Mouse (Mus musculus): ENCODE measurements around the gene Dnah1. TPM values are rescaled to one million over a fixed set of nuclear protein-coding genes. Genes with fewer than 3 reads are reported as not detected.

Dnah1 gene
- polyA plus RNA-seq, 1 experiment from 2014 or later, result 0.15 TPM

DNA sequence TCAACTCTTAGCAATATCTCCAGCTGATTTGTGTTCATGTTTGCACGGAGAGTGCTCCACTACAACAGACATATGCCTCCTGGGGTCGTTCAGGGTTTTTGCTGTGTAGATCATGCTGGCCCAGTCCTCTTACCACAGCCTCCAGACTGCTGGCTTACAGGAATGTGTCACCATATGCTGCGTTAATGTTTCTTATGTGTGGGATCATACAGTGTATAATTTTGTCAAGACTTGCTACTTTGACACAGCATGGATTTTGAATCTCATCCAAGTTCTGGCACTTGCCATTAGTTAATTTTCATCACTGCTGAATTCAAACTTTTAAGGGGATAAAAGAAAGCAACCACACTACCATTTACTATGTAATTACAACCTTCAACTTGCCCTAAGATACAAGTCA is 12.1 kb upstream of the Dnah1 start:
- no peak for DNase-seq
- Histone ChIP-seq H3K27ac (no peak overlapping the region), H3K9me3 (replicated peaks) (no peaks in the 10 kb centered on the region), H3K9ac (peak overlapping the region; percentile 67), H3K27me3 (peaks cover 4% of the 10 kb centered on the region), H3K4me2 (peak overlapping the region; percentile 75), H3K36me3 (peaks cover 3% of the 10 kb centered on the region), H3K4me3 (replicated peaks) (peak overlapping the region; percentile 84), H3K4me1 (replicated peaks) (peaks cover 26% of the 10 kb centered on the region)
- WGBS (ENCODE audit: insufficient replicate concordance), result 46% methylated on average over 3 of the region's 3 CpGs
- no peak for ATAC-seq (ENCODE audit: low read depth)

DNA sequence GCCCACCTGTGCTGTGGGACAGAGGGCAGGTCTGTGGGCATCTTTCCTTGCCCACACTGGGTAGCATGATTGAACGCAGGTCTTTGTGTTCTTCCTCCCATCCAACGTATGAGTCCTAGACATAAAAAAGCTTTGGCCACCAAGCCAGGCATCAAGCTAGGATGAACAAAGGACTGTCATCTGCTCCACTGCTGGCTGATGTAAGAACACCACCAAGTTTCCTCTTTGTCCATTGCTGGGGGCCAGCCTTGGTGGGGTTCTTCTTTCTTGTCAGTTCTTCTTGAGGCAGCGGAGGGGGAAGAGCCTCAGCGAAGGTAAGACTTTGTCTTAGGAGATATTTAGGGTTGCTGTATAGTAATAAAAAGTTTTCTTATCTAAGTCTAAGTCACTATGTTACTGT is 7.3 kb upstream of the Dnah1 start:
- H3K36me3 ChIP-seq, result no peaks in the 10 kb centered on the region
- H3K4me3 ChIP-seq (replicated peaks), result no peak overlapping the region
- no peak overlapping the region for H3K27ac ChIP-seq
- ATAC-seq (ENCODE audit: low read depth) (no peak), DNase-seq (no peak)
- H3K4me2 ChIP-seq, result no peak overlapping the region
- H3K27me3 ChIP-seq, result peaks cover 11% of the 10 kb centered on the region
- no peak overlapping the region for H3K9ac ChIP-seq
- WGBS (ENCODE audit: insufficient replicate concordance), result 52% methylated on average over 4 of the region's 4 CpGs
- H3K4me1 ChIP-seq (replicated peaks), result peaks cover 9% of the 10 kb centered on the region
- H3K9me3 ChIP-seq (replicated peaks), result no peaks in the 10 kb centered on the region

DNA sequence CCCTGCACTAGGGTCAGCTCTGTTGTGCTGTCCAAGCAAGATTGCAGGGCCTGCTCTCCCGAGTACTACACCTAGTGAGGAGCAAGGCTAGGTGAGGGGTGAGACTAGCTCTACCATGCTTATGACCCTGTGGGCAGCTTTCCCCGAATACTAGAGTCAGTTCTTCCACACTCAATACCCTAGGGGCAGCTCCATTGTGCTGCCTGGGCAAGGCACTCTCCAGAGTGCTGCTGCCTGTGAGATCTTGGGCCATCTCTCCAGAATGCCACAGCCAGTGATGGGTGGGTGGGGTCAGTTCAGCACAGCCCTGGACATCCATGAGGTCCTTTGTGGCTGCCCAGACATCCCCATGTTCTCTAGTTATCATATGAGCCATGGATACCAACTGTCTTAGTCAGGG is 6.0 kb upstream of the Dnah1 start:
- Histone ChIP-seq H3K4me1 (replicated peaks) (peaks cover 7% of the 10 kb centered on the region), H3K36me3 (no peaks in the 10 kb centered on the region), H3K4me2 (no peak overlapping the region), H3K9ac (no peak overlapping the region), H3K27me3 (peaks cover 11% of the 10 kb centered on the region), H3K27ac (no peak overlapping the region), H3K4me3 (replicated peaks) (no peak overlapping the region), H3K9me3 (replicated peaks) (no peaks in the 10 kb centered on the region)
- ATAC-seq (ENCODE audit: low read depth), result no peak
- no peak for DNase-seq
- 30% methylated on average over 2 of the region's 2 CpGs for WGBS (ENCODE audit: insufficient replicate concordance)

DNA sequence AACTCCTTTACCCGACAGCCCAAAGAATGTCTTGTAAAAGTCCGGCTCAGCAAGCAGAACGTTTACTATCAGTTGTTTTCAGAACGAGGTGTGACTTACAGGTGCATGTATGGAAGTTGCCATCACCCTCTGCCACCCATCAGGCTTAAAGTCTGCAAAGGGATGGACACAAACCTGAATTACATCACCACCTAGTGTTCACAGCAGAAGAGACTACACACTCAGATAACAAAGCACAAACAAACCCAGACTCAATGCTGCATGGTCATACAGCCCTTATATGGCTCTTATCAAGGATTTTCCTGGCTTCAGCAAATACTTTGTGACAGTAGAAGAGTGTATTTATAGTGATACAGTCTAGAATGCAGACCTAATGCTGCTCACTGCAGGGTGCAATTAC is 4.0 kb upstream of the Dnah1 start:
- WGBS (ENCODE audit: insufficient replicate concordance), result 63% methylated on average over 4 of the region's 4 CpGs
- Histone ChIP-seq H3K9me3 (replicated peaks) (no peaks in the 10 kb centered on the region), H3K27ac (no peak overlapping the region), H3K4me2 (no peak overlapping the region), H3K36me3 (no peaks in the 10 kb centered on the region), H3K9ac (no peak overlapping the region), H3K4me1 (replicated peaks) (peaks cover 23% of the 10 kb centered on the region), H3K4me3 (replicated peaks) (no peak overlapping the region), H3K27me3 (peaks cover 11% of the 10 kb centered on the region)
- peak; percentile 35; the same call in 1 of the 2 replicates for ATAC-seq (ENCODE audit: low read depth)
- no peak for DNase-seq

DNA sequence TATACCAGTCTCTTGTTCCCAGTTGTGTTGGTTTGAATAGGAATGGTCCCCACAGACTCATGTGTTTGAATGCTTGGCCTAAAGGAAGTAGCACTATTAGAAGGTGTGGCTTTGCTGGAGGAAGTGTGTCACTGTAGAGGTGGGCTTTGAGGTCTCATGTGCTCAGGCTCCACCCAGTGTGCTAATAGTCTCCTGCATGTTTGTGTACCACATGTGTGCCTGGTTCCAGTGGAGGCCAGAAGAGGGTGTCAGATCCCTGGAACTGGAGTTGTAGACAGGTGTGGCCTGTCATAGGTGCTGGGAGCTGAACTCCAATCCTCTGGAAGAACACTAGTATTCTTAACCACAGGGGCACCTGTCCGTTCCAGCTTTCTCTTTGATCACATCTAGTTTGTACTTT is 3.5 kb upstream of the Dnah1 start:
- no peak overlapping the region for H3K4me2 ChIP-seq
- H3K9me3 ChIP-seq (replicated peaks), result no peaks in the 10 kb centered on the region
- H3K9ac ChIP-seq, result no peak overlapping the region
- H3K4me3 ChIP-seq (replicated peaks), result no peak overlapping the region
- DNase-seq (no peak), ATAC-seq (ENCODE audit: low read depth) (no peak)
- no peaks in the 10 kb centered on the region for H3K36me3 ChIP-seq
- 79% methylated on average over 1 of the region's 1 CpGs for WGBS (ENCODE audit: insufficient replicate concordance)
- H3K27ac ChIP-seq, result no peak overlapping the region
- peaks cover 11% of the 10 kb centered on the region for H3K27me3 ChIP-seq
- H3K4me1 ChIP-seq (replicated peaks), result peaks cover 23% of the 10 kb centered on the region

DNA sequence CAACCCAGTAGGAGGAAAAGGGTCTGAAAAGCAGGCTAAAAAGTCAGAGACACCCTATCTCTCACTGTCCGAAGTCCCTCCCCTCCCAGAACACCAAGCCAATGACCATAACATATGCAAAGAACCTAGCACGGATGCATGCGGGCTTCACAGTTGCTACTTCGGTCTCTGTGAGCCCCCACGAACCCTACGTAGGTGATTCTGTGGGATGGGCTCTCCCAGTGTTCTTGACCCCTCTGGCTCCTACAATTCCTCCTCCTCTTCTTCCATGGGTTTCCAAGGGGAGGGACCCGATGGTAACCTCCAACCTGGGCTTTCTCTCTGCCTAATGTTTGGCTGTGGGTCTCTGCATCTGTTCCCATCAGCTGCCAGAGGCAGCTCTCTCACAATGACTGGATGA is 3.1 kb upstream of the Dnah1 start:
- Histone ChIP-seq H3K9ac (no peak overlapping the region), H3K27ac (no peak overlapping the region), H3K4me2 (no peak overlapping the region), H3K9me3 (replicated peaks) (no peaks in the 10 kb centered on the region), H3K27me3 (peaks cover 11% of the 10 kb centered on the region; the same call in 1 of the 2 replicates), H3K4me1 (replicated peaks) (peaks cover 23% of the 10 kb centered on the region), H3K36me3 (no peaks in the 10 kb centered on the region), H3K4me3 (replicated peaks) (no peak overlapping the region)
- no peak for ATAC-seq (ENCODE audit: low read depth)
- 70% methylated on average over 7 of the region's 7 CpGs for WGBS (ENCODE audit: insufficient replicate concordance)
- no peak for DNase-seq

DNA sequence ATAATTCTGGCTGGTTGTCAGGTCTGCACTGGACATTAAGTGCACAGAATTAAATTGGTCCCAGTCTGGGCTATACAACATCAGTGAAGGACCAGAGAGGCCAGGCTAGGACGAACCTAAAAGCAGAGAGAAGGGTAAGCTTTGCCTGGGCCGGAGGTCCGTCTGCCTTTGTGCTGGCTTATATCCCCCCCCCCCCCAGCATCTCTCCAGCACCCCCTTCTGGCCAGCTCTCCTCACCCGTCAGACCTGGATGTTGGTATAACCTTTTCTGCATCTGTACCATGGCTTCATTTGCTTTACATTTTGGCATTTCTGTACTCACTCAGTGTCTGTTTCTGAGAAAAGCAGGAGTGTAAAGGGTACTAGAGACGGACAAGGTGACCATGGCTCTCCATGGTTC is 1.9 kb upstream of the Dnah1 start:
- Histone ChIP-seq H3K36me3 (no peaks in the 10 kb centered on the region), H3K4me3 (replicated peaks) (no peak overlapping the region), H3K9ac (no peak overlapping the region), H3K27ac (no peak overlapping the region), H3K27me3 (peaks cover 5% of the 10 kb centered on the region; the same call in 1 of the 2 replicates), H3K4me1 (replicated peaks) (peaks cover 23% of the 10 kb centered on the region), H3K9me3 (replicated peaks) (no peaks in the 10 kb centered on the region), H3K4me2 (no peak overlapping the region)
- DNase-seq, result no peak
- ATAC-seq (ENCODE audit: low read depth), result no peak
- 40% methylated on average over 5 of the region's 5 CpGs for WGBS (ENCODE audit: insufficient replicate concordance)

DNA sequence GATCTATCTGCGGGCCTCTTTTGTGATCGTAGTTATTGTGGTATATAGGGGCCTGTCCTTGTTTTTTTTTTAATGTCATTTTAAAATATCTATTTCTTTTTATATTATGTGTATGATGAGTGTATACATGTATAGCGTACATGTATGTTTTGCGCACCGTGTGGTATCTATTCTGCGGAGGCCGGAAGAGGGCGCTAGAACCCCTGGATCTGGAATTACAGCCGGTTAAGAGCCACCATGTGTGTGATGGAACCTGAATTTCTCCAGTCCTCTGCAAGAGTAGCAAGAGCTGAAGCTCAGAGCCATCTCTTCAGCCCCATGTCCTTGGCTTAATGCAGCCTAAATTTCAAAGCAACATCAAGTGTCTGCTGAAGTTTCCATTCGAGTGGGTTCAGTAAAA is 1.2 kb upstream of the Dnah1 start:
- Histone ChIP-seq H3K9me3 (replicated peaks) (no peaks in the 10 kb centered on the region), H3K36me3 (no peaks in the 10 kb centered on the region), H3K27ac (no peak overlapping the region), H3K27me3 (0 out of 2 replicates have a peak, but pooled peaks cover 3% of the 10 kb centered on the region), H3K9ac (peak overlapping the region; percentile 61; the same call in 1 of the 2 replicates), H3K4me2 (peak overlapping the region; percentile 73), H3K4me1 (replicated peaks) (peaks cover 23% of the 10 kb centered on the region), H3K4me3 (replicated peaks) (peak overlapping the region; percentile 48)
- peak; percentile 50 for DNase-seq
- WGBS (ENCODE audit: insufficient replicate concordance), result 54% methylated on average over 10 of the region's 10 CpGs
- no peak for ATAC-seq (ENCODE audit: low read depth)

DNA sequence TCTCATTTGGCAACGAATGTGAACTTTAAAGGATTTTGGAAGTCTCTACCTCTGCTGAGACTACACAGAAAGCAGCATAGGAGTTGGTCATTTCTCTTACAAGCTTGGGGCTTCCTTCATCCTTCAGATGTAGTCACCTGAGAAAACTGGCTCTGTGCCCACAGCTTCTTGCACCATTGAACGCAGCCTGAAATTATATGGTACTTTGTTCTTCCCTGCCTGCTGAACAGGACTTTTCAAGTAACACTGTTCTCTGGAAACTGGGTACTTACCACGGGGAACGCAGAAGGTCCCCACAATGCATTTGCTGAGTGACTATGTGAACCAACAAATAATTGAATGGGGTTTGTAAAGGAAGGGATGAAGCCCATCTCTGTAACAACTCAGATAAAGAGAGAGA is 507 bp downstream of the Dnah1 start:
- Histone ChIP-seq H3K27ac (no peak overlapping the region), H3K36me3 (no peaks in the 10 kb centered on the region), H3K27me3 (no peaks in the 10 kb centered on the region), H3K9me3 (replicated peaks) (no peaks in the 10 kb centered on the region), H3K4me1 (replicated peaks) (peaks cover 38% of the 10 kb centered on the region), H3K4me3 (replicated peaks) (peak overlapping the region; percentile 48), H3K9ac (peak overlapping the region; percentile 61; the same call in 1 of the 2 replicates), H3K4me2 (peak overlapping the region; percentile 73)
- WGBS (ENCODE audit: insufficient replicate concordance), result 75% methylated on average over 4 of the region's 4 CpGs
- DNase-seq (no peak), ATAC-seq (ENCODE audit: low read depth) (no peak)

DNA sequence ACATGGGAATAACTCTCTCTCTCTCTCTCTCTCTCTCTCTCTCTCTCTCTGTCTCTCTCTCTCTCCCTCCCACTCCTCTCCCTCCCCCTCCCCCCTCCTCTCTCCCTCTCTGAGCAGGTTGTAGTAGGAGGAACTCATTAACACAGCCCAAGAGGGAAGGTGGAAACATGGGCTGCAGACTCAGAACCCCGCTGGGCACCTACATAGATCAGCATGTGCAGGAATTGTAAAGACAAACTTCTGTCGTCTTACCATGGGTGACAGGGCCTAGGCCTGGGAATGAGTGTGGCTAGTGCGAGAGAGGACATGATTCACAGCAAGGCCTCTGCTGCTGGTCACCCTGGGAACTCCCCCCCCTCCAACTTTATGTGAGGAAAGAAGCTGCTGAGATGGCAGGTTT is 1.5 kb downstream of the Dnah1 start:
- Histone ChIP-seq H3K27me3 (no peaks in the 10 kb centered on the region), H3K9me3 (replicated peaks) (no peaks in the 10 kb centered on the region), H3K9ac (no peak overlapping the region), H3K27ac (no peak overlapping the region), H3K4me3 (replicated peaks) (no peak overlapping the region), H3K4me1 (replicated peaks) (peaks cover 46% of the 10 kb centered on the region), H3K36me3 (no peaks in the 10 kb centered on the region), H3K4me2 (no peak overlapping the region)
- DNase-seq (no peak), ATAC-seq (ENCODE audit: low read depth) (no peak)
- 77% methylated on average over 3 of the region's 3 CpGs for WGBS (ENCODE audit: insufficient replicate concordance)

DNA sequence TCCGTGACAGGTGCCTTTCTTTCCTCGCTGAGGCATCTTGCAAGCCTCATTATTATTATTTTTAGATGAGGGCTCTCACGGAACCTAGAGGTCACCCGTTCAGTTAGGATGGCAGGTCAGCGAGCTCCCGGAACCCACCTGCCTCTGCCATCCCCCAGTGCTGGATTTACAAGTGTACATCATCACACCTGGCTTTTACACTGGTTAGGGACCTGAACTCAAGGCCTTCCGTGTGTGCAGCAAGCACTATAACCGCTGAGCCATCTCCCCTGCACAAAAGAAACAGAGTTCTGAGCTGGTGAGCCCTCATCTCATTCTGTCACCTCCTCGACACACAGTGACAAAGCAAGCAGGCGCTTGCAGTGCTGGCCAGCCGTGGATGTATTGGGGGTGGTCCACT is 2.5 kb downstream of the Dnah1 start:
- no peak for ATAC-seq (ENCODE audit: low read depth)
- WGBS (ENCODE audit: insufficient replicate concordance), result 83% methylated on average over 11 of the region's 11 CpGs
- no peak overlapping the region for H3K27ac ChIP-seq

DNA sequence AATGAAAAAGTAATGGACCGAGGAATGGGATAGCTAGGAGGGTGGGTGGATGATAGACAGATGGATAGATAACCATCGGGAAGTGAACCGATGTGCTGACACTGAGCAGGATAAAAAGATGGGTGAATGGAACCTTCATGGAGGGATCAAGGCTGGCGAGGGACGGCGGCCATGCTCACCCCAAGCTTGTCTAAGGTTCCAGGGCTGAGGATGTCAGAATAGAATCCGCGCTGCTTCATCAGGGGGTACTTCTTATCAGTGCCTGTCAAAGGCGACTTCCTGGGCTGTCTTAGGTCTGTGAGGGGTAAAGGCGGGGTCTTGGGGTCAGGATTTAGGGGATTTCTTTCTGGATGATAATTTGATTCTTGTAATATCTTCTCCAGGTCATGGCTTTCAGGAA is 4.2 kb downstream of the Dnah1 start:
- ATAC-seq (ENCODE audit: low read depth) (no peak), DNase-seq (no peak)
- H3K4me3 ChIP-seq (replicated peaks), result no peak overlapping the region
- no peaks in the 10 kb centered on the region for H3K36me3 ChIP-seq
- no peaks in the 10 kb centered on the region for H3K27me3 ChIP-seq
- H3K9me3 ChIP-seq (replicated peaks), result no peaks in the 10 kb centered on the region
- H3K4me1 ChIP-seq (replicated peaks), result peaks cover 52% of the 10 kb centered on the region
- no peak overlapping the region for H3K9ac ChIP-seq
- WGBS (ENCODE audit: insufficient replicate concordance), result 60% methylated on average over 10 of the region's 10 CpGs
- H3K4me2 ChIP-seq, result no peak overlapping the region
- H3K27ac ChIP-seq, result no peak overlapping the region

More for the DNA sequence above, 2.5 kb downstream of the Dnah1 start:
- Histone ChIP-seq H3K4me3 (replicated peaks) (no peak overlapping the region), H3K27me3 (no peaks in the 10 kb centered on the region), H3K4me1 (replicated peaks) (peaks cover 54% of the 10 kb centered on the region), H3K9me3 (replicated peaks) (no peaks in the 10 kb centered on the region), H3K4me2 (no peak overlapping the region), H3K9ac (no peak overlapping the region), H3K36me3 (no peaks in the 10 kb centered on the region)
- no peak for DNase-seq

All from liver, embryonic 13.5 days (tissue).